Mouse (Mus musculus): ENCODE measurements around the gene Snapc3.

GRCm38 (mm10) chr4:83509600-83509999, 92.1 kb downstream of the Snapc3 start:
- TF ChIP-seq CTCF (IDR thresholded peaks at IDR 0.05; ENCODE audit: control insufficient read depth, insufficient read depth, low read length) (no peak), POLR2A (IDR thresholded peaks at IDR 0.05; ENCODE audit: borderline replicate concordance, control insufficient read depth, low read depth, low read length) (no peak)

All from bone marrow, adult 2 months (tissue).